Mouse (Mus musculus) kidney, adult 9 months (tissue): ENCODE measurements around the gene Vmn1r119.
"Not testable (repeated sequence)": the region's sequence is repeated elsewhere in the genome, so short reads cannot be mapped to it uniquely, and the experiment has no call there.

ENCODE experiments used
- DNase-seq: peaks from one replicate; pipeline ENCODE4 v3.0.0; 2022

Gene Vmn1r119

GRCm38 (mm10) chr7:21012355-21012754, at the start of gene Vmn1r119:
Gene Vmn1r119, minus strand, starts transcription at chr7:21012455.
- not testable (repeated sequence) for DNase-seq

GRCm38 (mm10) chr7:21053684-21054083, 41.4 kb upstream of the Vmn1r119 start, which contains the start of gene Vmn1r120:
Gene Vmn1r120, minus strand, starts transcription at chr7:21053784.
- not testable (repeated sequence) for DNase-seq
